Mouse (Mus musculus): Measurements from ENCODE around the gene Dennd1c. TPM values are rescaled to one million over a fixed set of nuclear protein-coding genes. Genes with fewer than 3 reads are reported as not detected.

Dennd1c gene
- polyA plus RNA-seq, 1 experiment from 2014 or later = 4.2 TPM

DNA sequence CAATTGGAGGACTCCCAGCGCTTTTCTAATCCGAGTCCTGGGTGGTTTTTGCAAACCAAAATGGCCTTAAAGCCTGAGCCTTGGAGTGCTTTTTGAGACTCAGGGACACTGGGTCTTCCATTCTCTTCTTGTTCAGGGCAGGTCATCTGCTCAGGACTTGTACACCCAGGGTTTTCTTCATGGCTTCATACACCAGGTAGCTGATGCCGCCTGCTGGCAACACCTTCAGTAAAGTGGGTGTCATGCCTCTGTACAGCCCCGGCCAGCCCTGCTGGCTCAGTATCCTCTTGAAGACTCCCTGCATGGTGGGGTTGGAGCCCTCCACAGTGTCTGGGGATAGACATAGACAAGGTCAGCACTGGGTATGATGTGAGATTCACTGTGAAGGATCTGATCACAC lies 45.5 kb downstream of the Dennd1c start:
- Histone ChIP-seq H3K27ac (ENCODE audit: low read length) (no peak overlapping the region), H3K4me1 (replicated peaks; ENCODE audit: control insufficient read depth, insufficient read depth, low read length) (peaks cover 16% of the 10 kb centered on the region), H3K36me3 (ENCODE audit: control insufficient read depth, insufficient read depth) (no peaks in the 10 kb centered on the region), H3K9ac (replicated peaks; ENCODE audit: low read depth, low read length) (no peak overlapping the region), H3K27me3 (replicated peaks; ENCODE audit: control insufficient read depth, insufficient read depth, low read length) (no peaks in the 10 kb centered on the region), H3K9me3 (ENCODE audit: control insufficient read depth, low read length) (no peaks in the 10 kb centered on the region), H3K4me2 (ENCODE audit: low read length) (no peak overlapping the region), H3K4me3 (replicated peaks; ENCODE audit: low read length) (no peak overlapping the region)
- ATAC-seq = no peak
- 85% methylated on average over 4 of the region's 4 CpGs for WGBS

DNA sequence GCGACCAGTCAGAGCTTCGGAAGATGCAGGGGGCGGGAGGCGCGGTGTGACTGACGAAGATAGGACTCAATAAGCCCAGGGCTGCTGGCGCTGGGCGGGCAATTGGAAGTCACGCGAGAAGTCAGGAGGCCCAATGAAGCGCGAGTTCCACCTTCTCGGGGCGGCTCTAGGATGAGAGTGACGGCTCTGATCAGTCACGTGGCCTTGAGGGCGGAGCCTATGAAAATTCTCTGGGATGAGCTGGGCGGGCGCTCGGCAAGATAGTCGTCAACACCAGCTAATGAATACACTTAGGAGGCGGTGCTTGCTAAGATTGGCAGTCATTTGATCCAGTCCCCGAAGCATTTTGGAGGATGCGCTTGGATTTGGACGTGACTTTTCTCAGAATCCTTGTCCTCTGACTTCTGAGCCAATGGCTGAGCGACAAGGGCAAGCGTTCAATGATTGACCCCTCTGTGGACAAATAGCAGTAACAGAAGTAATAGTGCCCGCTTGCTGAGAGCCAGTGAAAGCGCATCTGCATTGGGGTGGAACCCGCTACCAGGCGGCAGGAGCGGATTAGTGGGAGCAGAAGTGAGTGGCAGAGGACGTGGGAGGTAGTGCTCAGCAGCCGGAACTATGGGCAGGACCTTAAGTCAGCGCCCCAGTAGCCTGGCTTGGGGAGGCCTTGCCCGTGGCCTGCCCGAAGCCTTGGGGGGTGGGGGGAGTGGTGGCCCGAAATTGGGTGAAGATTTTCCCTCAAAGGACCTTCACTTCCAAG lies 46.5 kb downstream of the Dennd1c start:
- Histone ChIP-seq H3K27me3 (replicated peaks; ENCODE audit: control insufficient read depth, insufficient read depth, low read length) (no peaks in the 10 kb centered on the region), H3K9me3 (ENCODE audit: control insufficient read depth, low read length) (no peaks in the 10 kb centered on the region), H3K4me2 (ENCODE audit: low read length) (peak overlapping the region; percentile 61), H3K9ac (replicated peaks; ENCODE audit: low read depth, low read length) (peak overlapping the region; percentile 43; the same call in 1 of the 2 replicates), H3K4me3 (replicated peaks; ENCODE audit: low read length) (peak overlapping the region; percentile 76), H3K36me3 (ENCODE audit: control insufficient read depth, insufficient read depth) (peaks cover 3% of the 10 kb centered on the region; the same call in 1 of the 2 replicates), H3K4me1 (replicated peaks; ENCODE audit: control insufficient read depth, insufficient read depth, low read length) (peaks cover 16% of the 10 kb centered on the region), H3K27ac (ENCODE audit: low read length) (peak overlapping the region; percentile 82)
- WGBS = under 1% methylated on average over 36 of the region's 38 CpGs
- peak; percentile 95 for ATAC-seq

DNA sequence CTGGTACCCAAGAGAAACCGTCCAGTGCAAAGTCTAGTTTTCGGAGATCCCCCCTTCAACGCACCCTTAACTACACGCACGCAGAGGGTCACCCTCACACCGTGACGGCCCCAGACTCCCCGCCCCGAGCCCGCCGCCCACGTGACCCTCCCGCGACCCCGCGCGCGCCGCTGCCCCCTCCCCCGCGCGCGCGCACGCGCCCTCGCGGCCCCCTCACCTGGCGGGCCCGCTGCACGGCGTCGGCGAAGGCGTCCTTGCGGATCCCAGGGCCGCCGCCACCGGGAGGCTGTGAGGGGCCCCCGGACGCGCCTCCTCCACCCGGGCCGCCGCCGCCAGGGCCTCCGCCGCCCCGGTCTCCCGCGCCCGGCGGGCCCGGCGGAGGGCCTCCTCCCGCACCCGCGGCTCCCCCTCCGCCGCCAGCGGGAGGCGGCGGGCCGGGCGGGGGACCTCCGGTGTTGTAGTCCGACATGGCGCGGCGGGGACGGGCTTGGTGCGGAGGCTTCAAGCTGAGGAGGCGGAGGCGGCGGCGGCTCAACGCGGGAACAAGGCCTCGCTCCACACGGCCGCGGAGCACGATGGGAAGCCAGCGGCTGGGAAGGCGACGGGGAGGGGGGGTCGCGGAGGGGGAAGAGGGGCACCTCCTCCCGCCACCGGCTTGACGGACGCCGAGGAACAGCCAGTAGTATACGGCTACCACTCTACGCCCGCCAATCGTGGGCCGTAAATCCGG lies 47.2 kb downstream of the Dennd1c start, which contains the start of gene Khsrp:
Gene Khsrp (minus strand): TSS at position 592 of the 730 bp plus-strand sequence.
- 1% methylated on average over 67 of the region's 99 CpGs for WGBS
- Histone ChIP-seq H3K27me3 (replicated peaks; ENCODE audit: control insufficient read depth, insufficient read depth, low read length) (no peaks in the 10 kb centered on the region), H3K9ac (replicated peaks; ENCODE audit: low read depth, low read length) (peak within 1 kb of the TSS; percentile 98), H3K4me2 (ENCODE audit: low read length) (peak within 1 kb of the TSS; percentile 62), H3K9me3 (ENCODE audit: control insufficient read depth, low read length) (no peaks in the 10 kb centered on the region), H3K36me3 (ENCODE audit: control insufficient read depth, insufficient read depth) (peaks cover 3% of the 10 kb centered on the region; the same call in 1 of the 2 replicates), H3K27ac (ENCODE audit: low read length) (peak within 1 kb of the TSS; percentile 92), H3K4me3 (replicated peaks; ENCODE audit: low read length) (peak within 1 kb of the TSS; percentile 76), H3K4me1 (replicated peaks; ENCODE audit: control insufficient read depth, insufficient read depth, low read length) (peaks cover 16% of the 10 kb centered on the region)
- ATAC-seq = no peak

DNA sequence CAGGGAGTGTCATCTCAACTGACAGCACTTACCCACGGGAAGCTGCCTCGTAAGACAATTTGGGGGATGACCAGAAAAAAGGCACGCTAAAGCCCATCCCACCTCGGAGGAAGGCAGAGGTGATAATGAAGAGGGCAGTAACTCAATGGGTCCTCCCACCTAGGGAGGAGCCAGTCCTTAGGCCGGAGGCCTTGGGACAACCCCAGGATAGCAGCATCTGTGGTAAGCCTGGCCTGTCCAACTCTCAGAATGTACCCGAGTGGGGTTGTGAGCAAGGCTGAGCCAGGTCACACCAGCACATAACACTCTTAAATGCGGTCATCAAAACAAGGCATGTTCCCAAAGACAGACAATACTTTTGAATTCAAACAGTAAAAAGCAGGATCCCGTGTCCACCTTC lies 48.6 kb downstream of the Dennd1c start:
- Histone ChIP-seq H3K4me2 (ENCODE audit: low read length) (peak overlapping the region; percentile 62), H3K9ac (replicated peaks; ENCODE audit: low read depth, low read length) (peak overlapping the region; percentile 98; the same call in 1 of the 2 replicates), H3K27me3 (replicated peaks; ENCODE audit: control insufficient read depth, insufficient read depth, low read length) (no peaks in the 10 kb centered on the region), H3K9me3 (ENCODE audit: control insufficient read depth, low read length) (no peaks in the 10 kb centered on the region), H3K27ac (ENCODE audit: low read length) (no peak overlapping the region), H3K4me3 (replicated peaks; ENCODE audit: low read length) (peak overlapping the region; percentile 76), H3K4me1 (replicated peaks; ENCODE audit: control insufficient read depth, insufficient read depth, low read length) (peaks cover 16% of the 10 kb centered on the region), H3K36me3 (ENCODE audit: control insufficient read depth, insufficient read depth) (peaks cover 14% of the 10 kb centered on the region)
- 48% methylated on average over 8 of the region's 8 CpGs for WGBS
- ATAC-seq = no peak

DNA sequence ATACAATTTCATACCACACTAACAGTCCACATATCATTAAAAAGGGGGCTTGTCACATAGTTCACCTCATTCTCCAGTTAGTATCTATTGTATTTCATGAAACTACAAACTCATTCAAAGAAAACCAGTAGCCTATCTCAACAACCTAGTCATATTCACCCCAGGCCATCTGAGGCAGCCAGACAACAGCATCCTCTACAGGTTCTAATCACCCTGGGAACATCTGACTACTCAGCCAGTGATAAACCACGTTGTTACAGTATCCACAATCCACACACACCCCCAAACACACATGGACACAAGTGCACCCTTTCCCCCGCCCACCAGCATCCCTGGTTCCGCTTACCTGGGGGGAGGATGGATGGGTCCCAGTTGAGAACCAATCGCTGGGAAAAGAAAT lies 50.8 kb downstream of the Dennd1c start:
- 90% methylated on average over 4 of the region's 4 CpGs for WGBS
- H3K27me3 ChIP-seq (replicated peaks; ENCODE audit: control insufficient read depth, insufficient read depth, low read length) = no peaks in the 10 kb centered on the region

DNA sequence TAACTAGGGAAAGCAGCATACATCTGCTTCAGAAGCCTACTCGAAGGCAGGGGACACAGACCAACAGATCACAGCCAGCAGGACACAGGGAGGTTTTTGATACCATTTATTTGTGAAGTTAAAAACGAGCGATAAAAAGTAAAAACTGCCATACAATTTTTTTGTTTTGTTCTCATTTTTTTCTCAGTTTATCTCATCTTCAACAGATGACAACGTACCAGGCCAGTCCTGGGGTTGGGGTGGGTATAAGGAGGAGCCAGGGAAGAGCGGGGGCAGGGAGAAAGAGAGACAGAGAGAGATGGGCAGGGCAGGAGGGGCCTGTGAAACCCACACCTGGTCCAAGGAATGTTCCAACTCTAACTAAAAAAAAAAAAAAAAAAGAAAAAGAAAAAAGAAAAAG lies 57.4 kb downstream of the Dennd1c start:
- H3K36me3 ChIP-seq (ENCODE audit: control insufficient read depth, insufficient read depth) = peaks cover 34% of the 10 kb centered on the region
- H3K4me3 ChIP-seq (replicated peaks; ENCODE audit: low read length) = no peak overlapping the region
- ATAC-seq = no peak
- H3K4me2 ChIP-seq (ENCODE audit: low read length) = no peak overlapping the region
- H3K4me1 ChIP-seq (replicated peaks; ENCODE audit: control insufficient read depth, insufficient read depth, low read length) = no peaks in the 10 kb centered on the region
- no peak overlapping the region for H3K9ac ChIP-seq (replicated peaks; ENCODE audit: low read depth, low read length)
- H3K9me3 ChIP-seq (ENCODE audit: control insufficient read depth, low read length) = no peaks in the 10 kb centered on the region
- H3K27me3 ChIP-seq (replicated peaks; ENCODE audit: control insufficient read depth, insufficient read depth, low read length) = no peaks in the 10 kb centered on the region
- WGBS = 92% methylated on average over 5 of the region's 5 CpGs
- H3K27ac ChIP-seq (ENCODE audit: low read length) = no peak overlapping the region

More for the DNA sequence above, 50.8 kb downstream of the Dennd1c start:
- H3K4me2 ChIP-seq (ENCODE audit: low read length) = no peak overlapping the region
- H3K4me1 ChIP-seq (replicated peaks; ENCODE audit: control insufficient read depth, insufficient read depth, low read length) = peaks cover 13% of the 10 kb centered on the region
- H3K36me3 ChIP-seq (ENCODE audit: control insufficient read depth, insufficient read depth) = peaks cover 34% of the 10 kb centered on the region
- no peak overlapping the region for H3K27ac ChIP-seq (ENCODE audit: low read length)
- no peak overlapping the region for H3K4me3 ChIP-seq (replicated peaks; ENCODE audit: low read length)
- H3K9ac ChIP-seq (replicated peaks; ENCODE audit: low read depth, low read length) = no peak overlapping the region
- ATAC-seq = no peak
- no peaks in the 10 kb centered on the region for H3K9me3 ChIP-seq (ENCODE audit: control insufficient read depth, low read length)

DNA sequence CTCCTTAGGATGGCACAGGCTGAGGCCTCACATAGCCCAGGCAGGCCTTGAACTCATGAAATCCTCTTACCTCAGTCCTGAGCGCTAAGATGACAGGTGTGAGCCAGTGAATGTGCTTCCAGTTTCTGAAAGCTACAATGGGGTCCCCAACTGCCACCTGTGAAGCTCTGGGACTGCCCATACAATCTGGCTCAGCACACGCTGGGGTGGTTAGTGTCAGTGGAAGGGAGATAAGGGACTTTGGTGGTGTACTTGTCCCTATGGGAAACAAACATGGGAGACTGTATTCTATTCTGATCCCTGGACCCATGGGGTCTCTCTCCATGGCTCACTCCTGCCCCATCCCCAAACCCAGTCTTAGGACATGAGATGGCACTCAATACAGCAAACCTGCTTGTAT lies 58.6 kb downstream of the Dennd1c start:
- Histone ChIP-seq H3K36me3 (ENCODE audit: control insufficient read depth, insufficient read depth) (peaks cover 23% of the 10 kb centered on the region), H3K27ac (ENCODE audit: low read length) (no peak overlapping the region), H3K9ac (replicated peaks; ENCODE audit: low read depth, low read length) (no peak overlapping the region), H3K4me3 (replicated peaks; ENCODE audit: low read length) (no peak overlapping the region), H3K4me1 (replicated peaks; ENCODE audit: control insufficient read depth, insufficient read depth, low read length) (no peaks in the 10 kb centered on the region), H3K27me3 (replicated peaks; ENCODE audit: control insufficient read depth, insufficient read depth, low read length) (no peaks in the 10 kb centered on the region), H3K9me3 (ENCODE audit: control insufficient read depth, low read length) (no peaks in the 10 kb centered on the region), H3K4me2 (ENCODE audit: low read length) (no peak overlapping the region)
- no peak for ATAC-seq
- 86% methylated on average over 2 of the region's 2 CpGs for WGBS

Other genes starting within 250 kb of the Dennd1c start
- 3.7 and 4.2 TPM in 2 replicates for gene Rfx2, start 247.5 kb downstream of the Dennd1c start, polyA plus RNA-seq (2015; fragmentation: Nextera tagmentation; extraction: Ambion mirVana)
- not detected in 2 replicates for gene Acsbg2, start 204.1 kb downstream of the Dennd1c start, polyA plus RNA-seq (2015; fragmentation: Nextera tagmentation; extraction: Ambion mirVana)
- 0.50 and 0.65 TPM in 2 replicates for gene 1700061G19Rik, start 203.0 kb downstream of the Dennd1c start, polyA plus RNA-seq (2015; fragmentation: Nextera tagmentation; extraction: Ambion mirVana)
- 86.1 and 86.7 TPM in 2 replicates for gene Mllt1, start 143.1 kb downstream of the Dennd1c start, polyA plus RNA-seq (2015; fragmentation: Nextera tagmentation; extraction: Ambion mirVana)
- gene Acer1, start 96.4 kb downstream of the Dennd1c start, polyA plus RNA-seq (2015; fragmentation: Nextera tagmentation; extraction: Ambion mirVana) = not detected in 2 replicates
- 153 and 178 TPM in 2 replicates for gene Clpp, start 88.2 kb downstream of the Dennd1c start, polyA plus RNA-seq (2015; fragmentation: Nextera tagmentation; extraction: Ambion mirVana)
- 40.1 and 45.8 TPM in 2 replicates for gene Alkbh7, start 81.2 kb downstream of the Dennd1c start, polyA plus RNA-seq (2015; fragmentation: Nextera tagmentation; extraction: Ambion mirVana)
- gene Pspn, start 78.5 kb downstream of the Dennd1c start, polyA plus RNA-seq (2015; fragmentation: Nextera tagmentation; extraction: Ambion mirVana) = 0.60 and 1.0 TPM in 2 replicates
- 84.3 and 90.1 TPM in 2 replicates for gene Gtf2f1, start 67.2 kb downstream of the Dennd1c start, polyA plus RNA-seq (2015; fragmentation: Nextera tagmentation; extraction: Ambion mirVana)
- gene Gm17949, start 67.0 kb downstream of the Dennd1c start, polyA plus RNA-seq (2015; fragmentation: Nextera tagmentation; extraction: Ambion mirVana) = 0.47 and 0.83 TPM in 2 replicates
- gene Khsrp, start 47.0 kb downstream of the Dennd1c start, polyA plus RNA-seq (2015; fragmentation: Nextera tagmentation; extraction: Ambion mirVana) = 29.6 and 30.8 TPM in 2 replicates
- gene Slc25a41, start 36.9 kb downstream of the Dennd1c start, polyA plus RNA-seq (2015; fragmentation: Nextera tagmentation; extraction: Ambion mirVana) = not detected in 2 replicates
- 1.5 and 2.1 TPM in 2 replicates for gene Crb3, start 19.4 kb downstream of the Dennd1c start, polyA plus RNA-seq (2015; fragmentation: Nextera tagmentation; extraction: Ambion mirVana)
- gene Slc25a23, start 18.7 kb downstream of the Dennd1c start, polyA plus RNA-seq (2015; fragmentation: Nextera tagmentation; extraction: Ambion mirVana) = 27.8 and 33.4 TPM in 2 replicates
- 285 and 318 TPM in 2 replicates for gene Tubb4a, start 9.3 kb upstream of the Dennd1c start, polyA plus RNA-seq (2015; fragmentation: Nextera tagmentation; extraction: Ambion mirVana)
- gene Tnfsf9, start 26.8 kb upstream of the Dennd1c start, polyA plus RNA-seq (2015; fragmentation: Nextera tagmentation; extraction: Ambion mirVana) = 9.8 and 10.1 TPM in 2 replicates
- gene Cd70, start 71.3 kb upstream of the Dennd1c start, polyA plus RNA-seq (2015; fragmentation: Nextera tagmentation; extraction: Ambion mirVana) = 0.30 TPM in 1 of 2 replicates, not detected in the other
- not detected in 2 replicates for gene Tnfsf14, start 115.7 kb upstream of the Dennd1c start, polyA plus RNA-seq (2015; fragmentation: Nextera tagmentation; extraction: Ambion mirVana)
- gene C3, start 149.6 kb upstream of the Dennd1c start, polyA plus RNA-seq (2015; fragmentation: Nextera tagmentation; extraction: Ambion mirVana) = 0.65 and 1.2 TPM in 2 replicates
- 18.2 and 18.3 TPM in 2 replicates for gene Gpr108, start 169.9 kb upstream of the Dennd1c start, polyA plus RNA-seq (2015; fragmentation: Nextera tagmentation; extraction: Ambion mirVana)
- gene Trip10, start 170.9 kb upstream of the Dennd1c start, polyA plus RNA-seq (2015; fragmentation: Nextera tagmentation; extraction: Ambion mirVana) = 12.0 and 14.2 TPM in 2 replicates
- 1.1 and 1.3 TPM in 2 replicates for gene Vav1, start 200.6 kb upstream of the Dennd1c start, polyA plus RNA-seq (2015; fragmentation: Nextera tagmentation; extraction: Ambion mirVana)

Measured in forebrain, embryonic 16.5 days (tissue).